Mouse (Mus musculus): ENCODE measurements around the gene Wrap73. TPM values are rescaled to one million over a fixed set of nuclear protein-coding genes. Genes with fewer than 3 reads are reported as not detected.
A peak's percentile ranks its signal among the peaks of the same experiment; 100 is the strongest.

Gene Wrap73
- polyA plus RNA-seq, 1 experiment from 2014 or later, result 32.7 TPM

DNA sequence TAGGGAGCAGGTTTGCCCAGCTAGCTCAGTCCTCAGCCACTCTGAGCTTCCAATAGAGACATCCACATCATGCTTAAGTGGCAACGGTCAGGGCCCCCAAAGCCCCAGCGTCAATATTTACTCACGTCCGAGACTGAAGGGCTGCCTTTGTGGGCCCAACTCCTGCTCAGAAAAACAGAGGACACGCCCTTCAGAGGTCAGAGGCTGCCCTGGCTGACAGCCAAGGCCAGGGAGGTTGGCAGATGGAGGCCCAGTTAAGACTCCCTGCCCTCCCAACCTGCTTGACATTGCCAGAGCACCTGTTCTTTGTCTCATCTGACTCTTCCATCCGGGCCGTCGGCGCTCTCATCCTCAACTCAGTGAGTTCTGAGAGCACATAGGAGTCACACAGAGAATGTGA is 23.4 kb upstream of the Wrap73 start:
- no peak overlapping the region for H3K9ac ChIP-seq
- H3K4me2 ChIP-seq, result no peak overlapping the region
- no peak overlapping the region for H3K27ac ChIP-seq
- peaks cover 16% of the 10 kb centered on the region; the same call in 1 of the 2 replicates for H3K4me1 ChIP-seq
- H3K36me3 ChIP-seq, result no peaks in the 10 kb centered on the region
- no peaks in the 10 kb centered on the region for H3K9me3 ChIP-seq
- 43% methylated on average over 9 of the region's 9 CpGs for WGBS
- peak; percentile 74 for ATAC-seq (ENCODE audit: insufficient read depth, low FRiP score, low read depth)
- no peak overlapping the region for H3K4me3 ChIP-seq (replicated peaks)
- no peaks in the 10 kb centered on the region for H3K27me3 ChIP-seq (replicated peaks)

DNA sequence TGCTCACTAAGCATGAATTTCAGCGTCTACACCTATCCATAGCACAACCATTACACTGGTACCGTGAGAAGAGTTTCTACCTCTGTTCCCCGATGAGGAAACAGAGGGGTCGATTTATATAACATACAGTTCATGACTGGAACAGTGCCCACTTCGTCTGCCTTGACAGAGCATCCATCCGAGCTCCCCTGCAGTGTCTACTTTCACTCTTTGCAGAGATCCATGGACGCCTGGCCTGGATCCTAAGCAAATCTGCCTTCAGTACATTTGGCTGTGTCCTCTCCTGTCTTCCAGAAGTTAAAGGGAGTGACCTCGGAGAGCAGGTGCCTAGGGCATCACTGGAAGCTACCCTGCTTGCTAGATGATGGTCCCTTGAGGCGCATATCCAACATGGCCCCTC is 23.0 kb upstream of the Wrap73 start:
- WGBS, result 65% methylated on average over 9 of the region's 9 CpGs
- H3K9me3 ChIP-seq, result no peaks in the 10 kb centered on the region
- no peak overlapping the region for H3K4me2 ChIP-seq
- H3K4me3 ChIP-seq (replicated peaks), result no peak overlapping the region
- no peak overlapping the region for H3K9ac ChIP-seq
- H3K27me3 ChIP-seq (replicated peaks), result no peaks in the 10 kb centered on the region
- no peaks in the 10 kb centered on the region for H3K36me3 ChIP-seq
- H3K4me1 ChIP-seq, result peaks cover 16% of the 10 kb centered on the region; the same call in 1 of the 2 replicates
- ATAC-seq (ENCODE audit: insufficient read depth, low FRiP score, low read depth), result no peak
- H3K27ac ChIP-seq, result no peak overlapping the region

DNA sequence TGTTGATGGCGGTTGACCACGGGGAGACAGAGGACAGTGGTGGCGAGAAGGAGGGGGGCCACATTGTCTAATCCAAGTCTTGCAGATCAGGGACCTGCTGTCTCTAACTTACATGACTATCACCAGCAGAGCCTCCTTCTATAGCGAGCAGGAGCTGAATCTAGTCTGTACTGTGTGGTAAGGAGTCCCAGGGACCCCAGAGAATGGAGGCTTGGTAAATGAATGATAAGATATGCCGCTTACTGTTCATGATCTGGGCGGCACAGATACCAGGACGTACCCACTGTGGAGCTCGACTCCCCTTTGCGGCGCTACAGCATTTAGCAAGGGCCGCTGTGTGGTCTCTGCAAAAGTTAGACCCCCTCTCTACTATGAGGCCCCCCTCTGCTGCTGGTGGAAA is 20.4 kb upstream of the Wrap73 start:
- Histone ChIP-seq H3K27me3 (replicated peaks) (no peaks in the 10 kb centered on the region), H3K27ac (no peak overlapping the region), H3K36me3 (no peaks in the 10 kb centered on the region), H3K4me2 (no peak overlapping the region), H3K4me1 (peaks cover 11% of the 10 kb centered on the region; the same call in 1 of the 2 replicates), H3K9me3 (no peaks in the 10 kb centered on the region), H3K9ac (no peak overlapping the region), H3K4me3 (replicated peaks) (no peak overlapping the region)
- 70% methylated on average over 11 of the region's 11 CpGs for WGBS
- ATAC-seq (ENCODE audit: insufficient read depth, low FRiP score, low read depth), result peak; percentile 77; the same call in 1 of the 2 replicates

DNA sequence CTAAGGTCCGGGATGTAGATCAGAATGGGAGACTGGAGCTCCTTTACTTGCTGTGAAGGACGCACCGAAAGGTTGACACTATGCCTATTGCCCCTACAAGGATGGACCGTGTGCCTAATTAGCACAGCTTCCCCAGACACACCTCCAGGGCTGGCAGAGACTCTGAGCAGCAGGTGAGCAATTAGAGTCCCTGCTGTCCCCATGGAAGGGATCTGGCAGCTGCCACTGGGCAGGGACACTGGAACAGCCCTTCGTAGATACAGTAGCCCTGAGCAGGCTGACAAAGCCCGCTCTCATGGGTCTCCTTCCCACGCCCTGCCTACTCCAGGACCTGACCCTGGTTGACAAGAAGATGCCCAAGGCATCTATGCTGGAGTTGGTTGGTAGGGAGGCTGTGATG is 19.8 kb upstream of the Wrap73 start:
- Histone ChIP-seq H3K4me2 (no peak overlapping the region), H3K4me3 (replicated peaks) (no peak overlapping the region), H3K9me3 (no peaks in the 10 kb centered on the region), H3K27ac (no peak overlapping the region), H3K9ac (no peak overlapping the region), H3K36me3 (no peaks in the 10 kb centered on the region), H3K27me3 (replicated peaks) (no peaks in the 10 kb centered on the region), H3K4me1 (peaks cover 11% of the 10 kb centered on the region; the same call in 1 of the 2 replicates)
- no peak for ATAC-seq (ENCODE audit: insufficient read depth, low FRiP score, low read depth)
- WGBS, result 73% methylated on average over 7 of the region's 7 CpGs

GRCm38 (mm10) chr4:154123553-154123952 is 18.6 kb upstream of the Wrap73 start:
- ATAC-seq (ENCODE audit: insufficient read depth, low FRiP score, low read depth), result no peak
- Histone ChIP-seq H3K9me3 (no peaks in the 10 kb centered on the region), H3K9ac (no peak overlapping the region), H3K27me3 (replicated peaks) (no peaks in the 10 kb centered on the region), H3K27ac (no peak overlapping the region), H3K36me3 (no peaks in the 10 kb centered on the region), H3K4me3 (replicated peaks) (no peak overlapping the region), H3K4me2 (no peak overlapping the region), H3K4me1 (peaks cover 5% of the 10 kb centered on the region; the same call in 1 of the 2 replicates)
- 61% methylated on average over 6 of the region's 6 CpGs for WGBS

GRCm38 (mm10) chr4:154125202-154125601 is 17.0 kb upstream of the Wrap73 start:
- no peak for ATAC-seq (ENCODE audit: insufficient read depth, low FRiP score, low read depth)
- Histone ChIP-seq H3K27me3 (replicated peaks) (no peaks in the 10 kb centered on the region), H3K36me3 (no peaks in the 10 kb centered on the region), H3K9me3 (no peaks in the 10 kb centered on the region), H3K27ac (no peak overlapping the region), H3K9ac (no peak overlapping the region), H3K4me3 (replicated peaks) (no peak overlapping the region), H3K4me2 (no peak overlapping the region), H3K4me1 (no peaks in the 10 kb centered on the region)
- 72% methylated on average over 5 of the region's 5 CpGs for WGBS

DNA sequence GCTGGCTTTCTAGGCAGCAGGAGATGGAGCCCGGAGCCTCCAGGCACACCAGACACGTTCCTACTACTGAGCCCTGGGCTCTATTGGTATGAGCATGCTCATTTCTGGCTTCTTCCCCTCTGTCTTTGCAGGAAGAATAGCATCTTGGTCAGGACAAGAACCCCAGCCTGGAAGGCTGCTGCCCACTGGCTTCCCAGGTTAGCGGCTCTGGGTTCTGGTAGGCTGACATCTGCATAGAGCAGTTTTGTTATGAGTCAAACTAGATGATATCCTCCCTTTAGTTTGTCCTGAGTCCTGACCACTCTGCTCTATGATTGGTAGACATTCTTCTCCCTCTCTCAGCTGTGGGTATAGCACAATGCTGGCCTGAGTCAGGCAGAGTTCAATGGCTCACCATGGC is 14.9 kb upstream of the Wrap73 start:
- H3K9ac ChIP-seq, result no peak overlapping the region
- no peaks in the 10 kb centered on the region for H3K4me1 ChIP-seq
- H3K27ac ChIP-seq, result no peak overlapping the region
- no peak for ATAC-seq (ENCODE audit: insufficient read depth, low FRiP score, low read depth)
- H3K4me2 ChIP-seq, result no peak overlapping the region
- H3K27me3 ChIP-seq (replicated peaks), result no peaks in the 10 kb centered on the region
- WGBS, result 59% methylated on average over 3 of the region's 3 CpGs
- no peaks in the 10 kb centered on the region for H3K36me3 ChIP-seq
- H3K4me3 ChIP-seq (replicated peaks), result no peak overlapping the region
- no peaks in the 10 kb centered on the region for H3K9me3 ChIP-seq

GRCm38 (mm10) chr4:154129950-154130349 is 12.2 kb upstream of the Wrap73 start:
- H3K4me2 ChIP-seq, result no peak overlapping the region
- H3K36me3 ChIP-seq, result no peaks in the 10 kb centered on the region
- no peaks in the 10 kb centered on the region for H3K27me3 ChIP-seq (replicated peaks)
- ATAC-seq (ENCODE audit: insufficient read depth, low FRiP score, low read depth), result no peak
- H3K9ac ChIP-seq, result no peak overlapping the region
- no peak overlapping the region for H3K27ac ChIP-seq
- no peaks in the 10 kb centered on the region for H3K4me1 ChIP-seq
- no peaks in the 10 kb centered on the region for H3K9me3 ChIP-seq
- H3K4me3 ChIP-seq (replicated peaks), result no peak overlapping the region

GRCm38 (mm10) chr4:154131894-154132293 is 10.3 kb upstream of the Wrap73 start:
- Histone ChIP-seq H3K27ac (no peak overlapping the region), H3K9me3 (no peaks in the 10 kb centered on the region), H3K36me3 (no peaks in the 10 kb centered on the region), H3K4me3 (replicated peaks) (no peak overlapping the region), H3K9ac (no peak overlapping the region), H3K4me1 (no peaks in the 10 kb centered on the region), H3K27me3 (replicated peaks) (no peaks in the 10 kb centered on the region), H3K4me2 (no peak overlapping the region)
- 74% methylated on average over 4 of the region's 4 CpGs for WGBS
- no peak for ATAC-seq (ENCODE audit: insufficient read depth, low FRiP score, low read depth)

- Histone ChIP-seq H3K4me2 (no peak overlapping the region), H3K27me3 (replicated peaks) (peaks cover 26% of the 10 kb centered on the region), H3K9ac (no peak overlapping the region), H3K9me3 (no peaks in the 10 kb centered on the region), H3K36me3 (no peaks in the 10 kb centered on the region), H3K4me3 (replicated peaks) (no peak overlapping the region), H3K4me1 (peaks cover 6% of the 10 kb centered on the region), H3K27ac (no peak overlapping the region)
- ATAC-seq (ENCODE audit: insufficient read depth, low FRiP score, low read depth), result no peak
- WGBS, result 57% methylated on average over 4 of the region's 4 CpGs
These were observed 7.4 kb upstream of the Wrap73 start for GRCm38 (mm10) chr4:154134803-154135202.

DNA sequence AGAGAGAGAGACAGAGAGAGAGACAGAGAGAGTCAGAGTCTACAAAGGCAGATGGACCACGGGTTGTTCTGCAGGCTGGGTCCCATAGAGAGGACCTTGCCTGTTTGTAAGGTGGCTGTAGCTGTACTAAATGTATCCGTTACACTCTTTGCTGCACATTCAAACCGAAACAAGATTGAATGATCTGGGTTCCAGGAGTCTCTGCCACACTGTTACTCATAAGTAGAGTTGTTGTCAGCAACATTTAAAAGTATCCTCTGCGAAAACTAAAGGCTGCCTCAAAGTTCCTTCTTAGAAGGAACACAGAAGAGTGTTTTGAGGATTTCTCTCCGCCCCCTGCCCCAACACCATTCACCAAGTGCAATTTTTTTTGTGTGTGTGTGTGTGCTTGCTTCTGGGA is 5.0 kb upstream of the Wrap73 start:
- H3K4me3 ChIP-seq (replicated peaks), result no peak overlapping the region
- H3K27me3 ChIP-seq (replicated peaks), result peaks cover 45% of the 10 kb centered on the region
- WGBS, result 61% methylated on average over 5 of the region's 5 CpGs

DNA sequence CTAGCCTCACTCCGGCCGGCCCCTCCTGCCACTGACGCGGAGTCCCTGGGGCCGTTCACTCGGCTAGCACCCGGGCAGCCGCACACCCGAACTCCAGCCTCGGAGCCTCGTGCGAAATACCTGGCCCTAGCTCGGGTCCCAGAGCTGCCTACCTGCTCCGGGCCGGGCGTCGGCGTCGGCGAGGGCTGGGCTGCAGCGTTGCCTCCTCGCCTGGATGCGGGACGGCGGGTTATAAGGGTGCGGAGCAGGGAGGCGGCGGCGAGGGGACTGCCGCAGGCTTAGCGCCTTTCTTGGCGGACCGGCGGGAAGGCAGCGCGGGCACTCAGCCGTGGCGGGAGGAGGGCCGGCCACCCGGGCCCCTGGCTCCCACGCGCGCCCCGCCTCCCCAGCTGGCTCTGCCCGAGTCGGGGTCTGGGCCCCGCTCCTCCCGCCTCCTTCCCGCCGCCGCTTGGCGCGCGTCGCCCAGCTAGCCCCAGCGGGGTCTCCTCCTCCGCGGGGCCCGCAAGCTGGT is 2.4 kb upstream of the Wrap73 start:
- Histone ChIP-seq H3K4me2 (peak overlapping the region; percentile 96), H3K9me3 (no peaks in the 10 kb centered on the region), H3K27me3 (replicated peaks) (peaks cover 45% of the 10 kb centered on the region), H3K4me1 (peaks cover 31% of the 10 kb centered on the region), H3K27ac (no peak overlapping the region), H3K9ac (peak overlapping the region; percentile 19; the same call in 1 of the 2 replicates), H3K4me3 (replicated peaks) (peak overlapping the region; percentile 49), H3K36me3 (no peaks in the 10 kb centered on the region)
- ATAC-seq (ENCODE audit: insufficient read depth, low FRiP score, low read depth), result no peak
- under 1% methylated on average over 52 of the region's 59 CpGs for WGBS

More for the DNA sequence above, 5.0 kb upstream of the Wrap73 start:
- H3K4me1 ChIP-seq, result peaks cover 23% of the 10 kb centered on the region
- H3K36me3 ChIP-seq, result no peaks in the 10 kb centered on the region
- no peak overlapping the region for H3K4me2 ChIP-seq
- H3K9me3 ChIP-seq, result no peaks in the 10 kb centered on the region
- no peak overlapping the region for H3K27ac ChIP-seq
- ATAC-seq (ENCODE audit: insufficient read depth, low FRiP score, low read depth), result no peak
- H3K9ac ChIP-seq, result no peak overlapping the region

GRCm38 (mm10) chr4:154140182-154140212 is 2.2 kb upstream of the Wrap73 start, which contains the start of gene Trp73:
Gene Trp73, minus strand, starts transcription at chr4:154140208.
- Histone ChIP-seq H3K27me3 (replicated peaks) (peaks cover 45% of the 10 kb centered on the region), H3K9me3 (no peaks in the 10 kb centered on the region), H3K36me3 (no peaks in the 10 kb centered on the region), H3K4me3 (replicated peaks) (peak within 1 kb of the TSS; percentile 49), H3K27ac (no peak within 1 kb of the TSS), H3K9ac (peak within 1 kb of the TSS; percentile 19; the same call in 1 of the 2 replicates), H3K4me2 (peak within 1 kb of the TSS; percentile 96), H3K4me1 (peaks cover 31% of the 10 kb centered on the region)
- 0% methylated on average over 3 of the region's 4 CpGs for WGBS
- ATAC-seq (ENCODE audit: insufficient read depth, low FRiP score, low read depth), result no peak
